Mouse (Mus musculus): ENCODE data around the gene Sox18. TPM values are rescaled to one million over a fixed set of nuclear protein-coding genes. Genes with fewer than 3 reads are reported as not detected.

Gene Sox18
- polyA plus RNA-seq, 1 experiment from 2014 or later: 19.4 TPM

DNA sequence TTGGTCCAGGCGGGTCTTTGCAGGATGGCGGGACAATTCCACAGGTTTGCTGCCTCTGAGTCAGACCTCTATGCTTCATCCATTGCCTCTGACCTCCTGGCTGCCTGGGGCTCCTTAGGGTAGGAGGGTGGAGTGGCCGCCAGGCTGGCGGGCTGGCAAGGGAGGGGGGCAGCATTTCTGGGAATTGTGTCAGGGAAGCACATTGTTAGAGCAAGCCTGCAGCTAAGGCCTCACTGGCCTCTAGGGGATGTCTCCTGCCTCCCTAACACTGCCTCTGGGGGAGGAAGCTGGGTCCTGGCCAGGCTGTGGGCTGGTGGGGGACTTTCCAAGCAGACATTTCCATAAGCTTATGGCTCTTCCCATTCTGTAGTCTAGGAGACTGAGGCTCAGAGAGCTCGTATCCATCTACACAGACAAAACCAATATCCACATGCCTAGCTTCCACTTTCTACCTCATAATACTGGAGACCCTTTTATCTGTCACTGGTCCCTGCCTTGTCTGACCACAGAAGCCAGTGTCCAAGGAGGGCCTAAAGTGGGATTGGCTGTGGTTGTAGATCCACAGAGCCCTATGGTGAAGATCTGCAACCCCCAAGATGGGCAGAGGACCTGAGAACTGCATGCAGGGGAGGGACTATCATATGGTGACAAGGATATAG lies 5.8 kb upstream of the Sox18 start:
- 60% methylated on average over 5 of the region's 5 CpGs for WGBS
- H3K4me1 ChIP-seq (replicated peaks; ENCODE audit: control insufficient read depth, insufficient read depth, low read length): peaks cover 16% of the 10 kb centered on the region
- DNase-seq (ENCODE audit: low spot score): no peak

GRCm38 (mm10) chr2:181676424-181676823 lies 5.0 kb upstream of the Sox18 start:
- H3K9ac ChIP-seq (ENCODE audit: low read depth, low read length): no peak overlapping the region
- ATAC-seq (replicated peaks; ENCODE audit: low FRiP score) (no peak), DNase-seq (ENCODE audit: low spot score) (no peak)
- no peak overlapping the region for H3K4me2 ChIP-seq
- no peaks in the 10 kb centered on the region for H3K9me3 ChIP-seq (ENCODE audit: control insufficient read depth, low read length)
- H3K4me3 ChIP-seq (ENCODE audit: low read depth, low read length): no peak overlapping the region
- no peaks in the 10 kb centered on the region for H3K36me3 ChIP-seq (ENCODE audit: control insufficient read depth, insufficient read depth, low read length)
- H3K4me1 ChIP-seq (replicated peaks; ENCODE audit: control insufficient read depth, insufficient read depth, low read length): peaks cover 16% of the 10 kb centered on the region
- no peak overlapping the region for H3K27ac ChIP-seq (ENCODE audit: low read depth, low read length)
- 45% methylated on average over 2 of the region's 2 CpGs for WGBS
- H3K27me3 ChIP-seq (replicated peaks; ENCODE audit: control insufficient read depth, insufficient read depth, low read length): peaks cover 27% of the 10 kb centered on the region

More for the DNA sequence above, 5.8 kb upstream of the Sox18 start:
- no peaks in the 10 kb centered on the region for H3K9me3 ChIP-seq (ENCODE audit: control insufficient read depth, low read length)
- H3K4me3 ChIP-seq (ENCODE audit: low read depth, low read length): no peak overlapping the region
- peaks cover 19% of the 10 kb centered on the region for H3K27me3 ChIP-seq (replicated peaks; ENCODE audit: control insufficient read depth, insufficient read depth, low read length)
- H3K27ac ChIP-seq (ENCODE audit: low read depth, low read length): no peak overlapping the region
- H3K4me2 ChIP-seq: no peak overlapping the region
- no peaks in the 10 kb centered on the region for H3K36me3 ChIP-seq (ENCODE audit: control insufficient read depth, insufficient read depth, low read length)
- no peak overlapping the region for H3K9ac ChIP-seq (ENCODE audit: low read depth, low read length)
- ATAC-seq (replicated peaks; ENCODE audit: low FRiP score): no peak

- peak overlapping the region; percentile 16; the same call in 1 of the 2 replicates for H3K4me3 ChIP-seq (ENCODE audit: low read depth, low read length)
- DNase-seq (ENCODE audit: low spot score) (no peak), ATAC-seq (replicated peaks; ENCODE audit: low FRiP score) (no peak)
- H3K4me1 ChIP-seq (replicated peaks; ENCODE audit: control insufficient read depth, insufficient read depth, low read length): peaks cover 13% of the 10 kb centered on the region
- H3K27ac ChIP-seq (ENCODE audit: low read depth, low read length): no peak overlapping the region
- H3K4me2 ChIP-seq: peak overlapping the region; percentile 52
- WGBS: 2% methylated on average over 14 of the region's 14 CpGs
- H3K9ac ChIP-seq (ENCODE audit: low read depth, low read length): no peak overlapping the region
- peaks cover 37% of the 10 kb centered on the region for H3K27me3 ChIP-seq (replicated peaks; ENCODE audit: control insufficient read depth, insufficient read depth, low read length)
- H3K36me3 ChIP-seq (ENCODE audit: control insufficient read depth, insufficient read depth, low read length): no peaks in the 10 kb centered on the region
- no peaks in the 10 kb centered on the region for H3K9me3 ChIP-seq (ENCODE audit: control insufficient read depth, low read length)
Observed at GRCm38 (mm10) chr2:181675454-181675853, 4.0 kb upstream of the Sox18 start.

DNA sequence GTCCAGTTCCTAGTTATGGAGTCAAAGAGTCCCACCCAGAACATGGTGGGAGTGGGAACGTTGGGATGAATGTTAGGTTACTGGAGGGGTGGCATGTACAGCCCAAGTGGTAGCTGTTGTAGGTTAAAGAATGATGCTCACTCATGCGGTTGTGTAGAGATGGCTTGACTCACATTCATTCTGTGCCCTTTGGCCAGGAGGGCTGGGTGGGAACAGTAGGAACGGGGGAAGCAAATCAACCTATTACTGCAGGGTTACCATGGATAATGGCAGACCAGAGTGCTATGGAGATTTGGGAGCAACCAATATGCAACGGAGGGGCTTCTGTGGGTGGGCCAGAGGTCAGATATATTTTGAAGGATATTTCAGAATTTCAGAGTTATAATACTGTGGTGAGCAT lies 3.5 kb upstream of the Sox18 start:
- peaks cover 42% of the 10 kb centered on the region for H3K27me3 ChIP-seq (replicated peaks; ENCODE audit: control insufficient read depth, insufficient read depth, low read length)
- no peaks in the 10 kb centered on the region for H3K36me3 ChIP-seq (ENCODE audit: control insufficient read depth, insufficient read depth, low read length)
- H3K27ac ChIP-seq (ENCODE audit: low read depth, low read length): no peak overlapping the region
- ATAC-seq (replicated peaks; ENCODE audit: low FRiP score) (no peak), DNase-seq (ENCODE audit: low spot score) (no peak)
- no peak overlapping the region for H3K4me3 ChIP-seq (ENCODE audit: low read depth, low read length)
- WGBS: 76% methylated on average over 4 of the region's 4 CpGs
- H3K4me1 ChIP-seq (replicated peaks; ENCODE audit: control insufficient read depth, insufficient read depth, low read length): peaks cover 15% of the 10 kb centered on the region
- H3K4me2 ChIP-seq: no peak overlapping the region; the same call in 1 of the 2 replicates
- H3K9me3 ChIP-seq (ENCODE audit: control insufficient read depth, low read length): no peaks in the 10 kb centered on the region
- H3K9ac ChIP-seq (ENCODE audit: low read depth, low read length): no peak overlapping the region

- Histone ChIP-seq H3K9me3 (ENCODE audit: control insufficient read depth, low read length) (no peaks in the 10 kb centered on the region), H3K27me3 (replicated peaks; ENCODE audit: control insufficient read depth, insufficient read depth, low read length) (peaks cover 57% of the 10 kb centered on the region), H3K36me3 (ENCODE audit: control insufficient read depth, insufficient read depth, low read length) (no peaks in the 10 kb centered on the region), H3K9ac (ENCODE audit: low read depth, low read length) (no peak overlapping the region), H3K27ac (ENCODE audit: low read depth, low read length) (no peak overlapping the region), H3K4me3 (ENCODE audit: low read depth, low read length) (no peak overlapping the region), H3K4me1 (replicated peaks; ENCODE audit: control insufficient read depth, insufficient read depth, low read length) (peaks cover 15% of the 10 kb centered on the region), H3K4me2 (no peak overlapping the region)
- ATAC-seq (replicated peaks; ENCODE audit: low FRiP score) (no peak), DNase-seq (ENCODE audit: low spot score) (no peak)
- 54% methylated on average over 1 of the region's 1 CpGs for WGBS
Observed at GRCm38 (mm10) chr2:181673501-181673900, 2.1 kb upstream of the Sox18 start.

GRCm38 (mm10) chr2:181671984-181672383 lies 544 bp upstream of the Sox18 start:
- Histone ChIP-seq H3K4me2 (no peak overlapping the region), H3K4me3 (ENCODE audit: low read depth, low read length) (peak overlapping the region; percentile 45; the same call in 1 of the 2 replicates), H3K9me3 (ENCODE audit: control insufficient read depth, low read length) (no peaks in the 10 kb centered on the region), H3K4me1 (replicated peaks; ENCODE audit: control insufficient read depth, insufficient read depth, low read length) (peaks cover 12% of the 10 kb centered on the region), H3K27me3 (replicated peaks; ENCODE audit: control insufficient read depth, insufficient read depth, low read length) (peaks cover 62% of the 10 kb centered on the region), H3K27ac (ENCODE audit: low read depth, low read length) (no peak overlapping the region), H3K36me3 (ENCODE audit: control insufficient read depth, insufficient read depth, low read length) (no peaks in the 10 kb centered on the region), H3K9ac (ENCODE audit: low read depth, low read length) (no peak overlapping the region)
- no peak for ATAC-seq (replicated peaks; ENCODE audit: low FRiP score)
- DNase-seq (ENCODE audit: low spot score): no peak
- 34% methylated on average over 7 of the region's 7 CpGs for WGBS

DNA sequence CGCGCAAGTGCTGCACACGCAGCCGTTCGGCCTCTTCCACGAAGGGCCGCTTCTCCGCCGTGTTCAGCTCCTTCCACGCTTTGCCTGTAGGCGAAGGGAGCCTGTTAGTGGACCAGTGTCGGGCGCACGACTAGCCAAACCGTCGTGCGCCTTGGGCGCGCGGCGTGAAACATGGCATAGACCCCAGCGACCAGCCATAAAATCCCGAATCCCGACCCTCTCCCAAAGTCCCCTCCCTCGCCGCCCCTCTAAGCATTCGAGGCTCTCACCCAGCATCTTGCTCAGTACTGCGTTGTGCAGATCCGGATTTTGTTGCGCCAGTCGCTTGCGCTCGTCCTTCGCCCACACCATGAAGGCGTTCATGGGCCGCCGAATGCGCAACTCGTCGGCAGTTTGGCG lies 528 bp downstream of the Sox18 start:
- Histone ChIP-seq H3K27me3 (replicated peaks; ENCODE audit: control insufficient read depth, insufficient read depth, low read length) (peaks cover 62% of the 10 kb centered on the region), H3K4me2 (peak overlapping the region; percentile 64), H3K4me3 (ENCODE audit: low read depth, low read length) (peak overlapping the region; percentile 45), H3K9me3 (ENCODE audit: control insufficient read depth, low read length) (no peaks in the 10 kb centered on the region), H3K27ac (ENCODE audit: low read depth, low read length) (no peak overlapping the region), H3K36me3 (ENCODE audit: control insufficient read depth, insufficient read depth, low read length) (no peaks in the 10 kb centered on the region), H3K4me1 (replicated peaks; ENCODE audit: control insufficient read depth, insufficient read depth, low read length) (peaks cover 12% of the 10 kb centered on the region), H3K9ac (ENCODE audit: low read depth, low read length) (peak overlapping the region; percentile 35; the same call in 1 of the 2 replicates)
- WGBS: 2% methylated on average over 41 of the region's 41 CpGs
- DNase-seq (ENCODE audit: low spot score): peak; percentile 54
- ATAC-seq (replicated peaks; ENCODE audit: low FRiP score): no peak

DNA sequence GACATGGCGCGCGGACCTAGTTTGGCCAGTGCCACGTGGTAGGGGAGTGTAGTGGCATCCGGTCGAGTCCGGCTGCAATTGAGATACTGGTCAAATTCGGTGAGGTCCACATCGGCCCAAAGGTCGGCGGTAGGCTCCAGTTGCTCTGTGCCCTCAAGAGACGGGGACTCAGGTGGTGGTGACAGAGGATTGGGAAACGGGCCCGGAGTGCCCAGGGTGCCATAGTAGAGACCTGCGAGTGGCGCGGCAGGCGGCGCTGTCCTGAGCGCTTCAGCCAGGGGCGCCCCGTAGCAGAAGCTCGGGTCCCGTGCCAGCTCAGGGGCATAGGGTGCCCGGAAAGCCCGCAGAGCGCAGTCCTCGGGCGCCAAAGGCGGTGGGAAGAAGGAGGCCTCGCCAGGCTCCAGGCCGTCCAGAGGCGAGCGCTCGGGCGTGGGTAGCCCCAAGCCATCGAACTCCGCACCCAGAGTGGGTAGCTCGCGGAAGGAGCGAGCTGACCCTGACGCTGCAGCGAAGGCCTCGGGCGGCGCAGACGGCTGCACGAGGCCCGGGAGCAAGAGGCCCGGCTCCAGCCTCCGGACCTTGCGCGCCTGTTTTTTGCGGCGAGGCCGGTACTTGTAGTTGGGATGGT lies 1.0 kb downstream of the Sox18 start:
- Histone ChIP-seq H3K27me3 (replicated peaks; ENCODE audit: control insufficient read depth, insufficient read depth, low read length) (peaks cover 62% of the 10 kb centered on the region), H3K36me3 (ENCODE audit: control insufficient read depth, insufficient read depth, low read length) (no peaks in the 10 kb centered on the region), H3K27ac (ENCODE audit: low read depth, low read length) (no peak overlapping the region), H3K4me1 (replicated peaks; ENCODE audit: control insufficient read depth, insufficient read depth, low read length) (peaks cover 9% of the 10 kb centered on the region), H3K4me3 (ENCODE audit: low read depth, low read length) (peak overlapping the region; percentile 45), H3K4me2 (peak overlapping the region; percentile 64), H3K9ac (ENCODE audit: low read depth, low read length) (peak overlapping the region; percentile 35; the same call in 1 of the 2 replicates), H3K9me3 (ENCODE audit: control insufficient read depth, low read length) (no peaks in the 10 kb centered on the region)
- 5% methylated on average over 56 of the region's 56 CpGs for WGBS
- DNase-seq (ENCODE audit: low spot score): no peak
- ATAC-seq (replicated peaks; ENCODE audit: low FRiP score): no peak

- peak; percentile 24 for ATAC-seq (replicated peaks; ENCODE audit: low FRiP score)
- Histone ChIP-seq H3K4me1 (replicated peaks; ENCODE audit: control insufficient read depth, insufficient read depth, low read length) (peaks cover 14% of the 10 kb centered on the region), H3K9ac (ENCODE audit: low read depth, low read length) (no peak overlapping the region), H3K9me3 (ENCODE audit: control insufficient read depth, low read length) (no peaks in the 10 kb centered on the region), H3K4me2 (no peak overlapping the region), H3K27ac (ENCODE audit: low read depth, low read length) (peak overlapping the region; percentile 46; the same call in 1 of the 2 replicates), H3K4me3 (ENCODE audit: low read depth, low read length) (no peak overlapping the region), H3K27me3 (replicated peaks; ENCODE audit: control insufficient read depth, insufficient read depth, low read length) (peaks cover 3% of the 10 kb centered on the region), H3K36me3 (ENCODE audit: control insufficient read depth, insufficient read depth, low read length) (no peaks in the 10 kb centered on the region)
- no peak for DNase-seq (ENCODE audit: low spot score)
- 12% methylated on average over 4 of the region's 4 CpGs for WGBS
Observed at GRCm38 (mm10) chr2:181663298-181663630, 8.2 kb downstream of the Sox18 start.

Data from liver, embryonic 11.5 days (tissue).